Mouse (Mus musculus): ENCODE data around the gene Calhm6.

GRCm38 (mm10) chr10:34091888-34092287 is 35.9 kb downstream of the Calhm6 start:
- TF ChIP-seq CTCF (IDR thresholded peaks at IDR 0.05; ENCODE audit: control insufficient read depth, insufficient read depth, insufficient replicate concordance, low read depth, low read length) = no peak
- no peak for TF ChIP-seq POLR2A (IDR thresholded peaks at IDR 0.05; ENCODE audit: control insufficient read depth, low read depth, low read length)
